Mouse (Mus musculus): Measurements from ENCODE around the gene Dlk2.

DNA sequence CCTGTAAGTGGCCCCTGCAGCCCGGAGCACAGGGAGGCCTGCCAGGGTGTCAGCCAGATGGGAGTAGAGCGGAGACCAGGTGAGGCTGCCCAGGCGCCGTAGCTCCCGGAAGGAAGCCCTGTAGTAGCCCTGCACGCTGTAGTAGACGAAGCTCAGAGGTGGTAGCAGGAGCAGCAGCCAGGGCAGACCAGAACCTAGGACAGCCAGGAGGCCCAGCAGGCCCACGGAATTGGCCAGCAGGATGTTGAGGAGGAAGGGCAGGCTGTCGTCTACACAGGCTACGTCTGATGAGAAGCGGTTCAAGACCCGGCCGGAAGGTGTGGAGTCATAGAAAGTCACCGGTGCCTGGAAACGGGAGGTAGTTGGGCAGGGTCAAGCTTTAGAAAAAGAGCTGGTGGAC is 9.7 kb downstream of the Dlk2 start:
- TF ChIP-seq POLR2A (IDR thresholded peaks at IDR 0.05; ENCODE audit: low read depth, low read length) (no peak), CTCF (conservative IDR thresholded peaks at IDR 0.05; ENCODE audit: insufficient read depth, insufficient read length, low read depth, low read length) (no peak)

All from kidney, adult 2 months (tissue).